Mouse (Mus musculus): ENCODE results near the gene Fbxo7. TPM values are rescaled to one million over a fixed set of nuclear protein-coding genes. Genes with fewer than 3 reads are reported as not detected.

Gene Fbxo7
- polyA plus RNA-seq, 1 experiment: 81.5 TPM

GRCm38 (mm10) chr10:86034007-86034728 is 12.4 kb downstream of the Fbxo7 start:
- TF ChIP-seq CTCF (conservative IDR thresholded peaks at IDR 0.05; ENCODE audit: insufficient read depth, insufficient read length, low read depth, low read length) (no peak), POLR2A (IDR thresholded peaks at IDR 0.05; ENCODE audit: low read depth, low read length) (no peak)
- H3K4me3 ChIP-seq (ENCODE audit: insufficient read depth, low read depth, low read length): no peak overlapping the region
- 51% methylated on average over 2 of the region's 2 CpGs for WGBS
- H3K36me3 ChIP-seq (ENCODE audit: control insufficient read depth, insufficient read depth, low read length): peaks cover 4% of the 10 kb centered on the region; the same call in 1 of the 2 replicates
- DNase-seq: no peak
- H3K27me3 ChIP-seq (replicated peaks; ENCODE audit: control insufficient read depth, insufficient read depth, low read length): no peaks in the 10 kb centered on the region
- H3K27ac ChIP-seq (ENCODE audit: insufficient read depth, low read depth, low read length): no peak overlapping the region
- H3K4me1 ChIP-seq (ENCODE audit: control insufficient read depth, insufficient read depth, low read length): no peaks in the 10 kb centered on the region

GRCm38 (mm10) chr10:86043651-86044050 is 21.9 kb downstream of the Fbxo7 start:
- Histone ChIP-seq H3K4me1 (ENCODE audit: control insufficient read depth, insufficient read depth, low read length) (no peaks in the 10 kb centered on the region; the same call in 1 of the 2 replicates), H3K27me3 (replicated peaks; ENCODE audit: control insufficient read depth, insufficient read depth, low read length) (no peaks in the 10 kb centered on the region), H3K36me3 (ENCODE audit: control insufficient read depth, insufficient read depth, low read length) (peaks cover 13% of the 10 kb centered on the region), H3K27ac (ENCODE audit: insufficient read depth, low read depth, low read length) (no peak overlapping the region), H3K4me3 (ENCODE audit: insufficient read depth, low read depth, low read length) (no peak overlapping the region)
- TF ChIP-seq CTCF (conservative IDR thresholded peaks at IDR 0.05; ENCODE audit: insufficient read depth, insufficient read length, low read depth, low read length) (no peak), POLR2A (IDR thresholded peaks at IDR 0.05; ENCODE audit: low read depth, low read length) (no peak)
- DNase-seq: no peak
- WGBS: 79% methylated on average over 4 of the region's 4 CpGs

- no peaks in the 10 kb centered on the region for H3K27me3 ChIP-seq (replicated peaks; ENCODE audit: control insufficient read depth, insufficient read depth, low read length)
- peak; percentile 78 for DNase-seq
- H3K4me3 ChIP-seq (ENCODE audit: insufficient read depth, low read depth, low read length): no peak overlapping the region
- TF ChIP-seq CTCF (conservative IDR thresholded peaks at IDR 0.05; ENCODE audit: insufficient read depth, insufficient read length, low read depth, low read length) (no peak), POLR2A (IDR thresholded peaks at IDR 0.05; ENCODE audit: low read depth, low read length) (no peak)
- no peaks in the 10 kb centered on the region; the same call in 1 of the 2 replicates for H3K4me1 ChIP-seq (ENCODE audit: control insufficient read depth, insufficient read depth, low read length)
- 58% methylated on average over 8 of the region's 8 CpGs for WGBS
- H3K36me3 ChIP-seq (ENCODE audit: control insufficient read depth, insufficient read depth, low read length): peaks cover 12% of the 10 kb centered on the region
- peak overlapping the region; percentile 11; the same call in 1 of the 2 replicates for H3K27ac ChIP-seq (ENCODE audit: insufficient read depth, low read depth, low read length)
Measured at GRCm38 (mm10) chr10:86044066-86044465, 22.3 kb downstream of the Fbxo7 start.

GRCm38 (mm10) chr10:86046371-86046770 is 24.6 kb downstream of the Fbxo7 start:
- Histone ChIP-seq H3K4me3 (ENCODE audit: insufficient read depth, low read depth, low read length) (no peak overlapping the region), H3K36me3 (ENCODE audit: control insufficient read depth, insufficient read depth, low read length) (peaks cover 12% of the 10 kb centered on the region), H3K4me1 (ENCODE audit: control insufficient read depth, insufficient read depth, low read length) (peaks cover 3% of the 10 kb centered on the region; the same call in 1 of the 2 replicates), H3K27me3 (replicated peaks; ENCODE audit: control insufficient read depth, insufficient read depth, low read length) (no peaks in the 10 kb centered on the region), H3K27ac (ENCODE audit: insufficient read depth, low read depth, low read length) (no peak overlapping the region)
- 91% methylated on average over 1 of the region's 1 CpGs for WGBS
- no peak for DNase-seq
- TF ChIP-seq CTCF (conservative IDR thresholded peaks at IDR 0.05; ENCODE audit: insufficient read depth, insufficient read length, low read depth, low read length) (no peak), POLR2A (IDR thresholded peaks at IDR 0.05; ENCODE audit: low read depth, low read length) (no peak)

- Histone ChIP-seq H3K27ac (ENCODE audit: insufficient read depth, low read depth, low read length) (no peak overlapping the region), H3K4me3 (ENCODE audit: insufficient read depth, low read depth, low read length) (no peak overlapping the region), H3K4me1 (ENCODE audit: control insufficient read depth, insufficient read depth, low read length) (peaks cover 3% of the 10 kb centered on the region; the same call in 1 of the 2 replicates), H3K27me3 (replicated peaks; ENCODE audit: control insufficient read depth, insufficient read depth, low read length) (no peaks in the 10 kb centered on the region), H3K36me3 (ENCODE audit: control insufficient read depth, insufficient read depth, low read length) (peaks cover 9% of the 10 kb centered on the region)
- no peak for TF ChIP-seq CTCF (conservative IDR thresholded peaks at IDR 0.05; ENCODE audit: insufficient read depth, insufficient read length, low read depth, low read length)
- TF ChIP-seq POLR2A (IDR thresholded peaks at IDR 0.05; ENCODE audit: low read depth, low read length): no peak
- no peak for DNase-seq
- 94% methylated on average over 9 of the region's 9 CpGs for WGBS
Measured at GRCm38 (mm10) chr10:86047786-86048185, 26.0 kb downstream of the Fbxo7 start.

GRCm38 (mm10) chr10:86050522-86050921 is 28.8 kb downstream of the Fbxo7 start:
- Histone ChIP-seq H3K4me1 (ENCODE audit: control insufficient read depth, insufficient read depth, low read length) (peaks cover 6% of the 10 kb centered on the region; the same call in 1 of the 2 replicates), H3K27ac (ENCODE audit: insufficient read depth, low read depth, low read length) (peak overlapping the region; percentile 62), H3K36me3 (ENCODE audit: control insufficient read depth, insufficient read depth, low read length) (peaks cover 4% of the 10 kb centered on the region), H3K4me3 (ENCODE audit: insufficient read depth, low read depth, low read length) (no peak overlapping the region), H3K27me3 (replicated peaks; ENCODE audit: control insufficient read depth, insufficient read depth, low read length) (no peaks in the 10 kb centered on the region)
- DNase-seq: peak; percentile 73
- 25% methylated on average over 2 of the region's 2 CpGs for WGBS
- no peak for TF ChIP-seq CTCF (conservative IDR thresholded peaks at IDR 0.05; ENCODE audit: insufficient read depth, insufficient read length, low read depth, low read length)
- TF ChIP-seq POLR2A (IDR thresholded peaks at IDR 0.05; ENCODE audit: low read depth, low read length): no peak

GRCm38 (mm10) chr10:86052818-86053522 is 31.2 kb downstream of the Fbxo7 start:
- Histone ChIP-seq H3K27ac (ENCODE audit: insufficient read depth, low read depth, low read length) (peak overlapping the region; percentile 43; the same call in 1 of the 2 replicates), H3K27me3 (replicated peaks; ENCODE audit: control insufficient read depth, insufficient read depth, low read length) (no peaks in the 10 kb centered on the region), H3K36me3 (ENCODE audit: control insufficient read depth, insufficient read depth, low read length) (no peaks in the 10 kb centered on the region), H3K4me1 (ENCODE audit: control insufficient read depth, insufficient read depth, low read length) (peaks cover 12% of the 10 kb centered on the region; the same call in 1 of the 2 replicates), H3K4me3 (ENCODE audit: insufficient read depth, low read depth, low read length) (no peak overlapping the region)
- TF ChIP-seq CTCF (conservative IDR thresholded peaks at IDR 0.05; ENCODE audit: insufficient read depth, insufficient read length, low read depth, low read length): no peak
- TF ChIP-seq POLR2A (IDR thresholded peaks at IDR 0.05; ENCODE audit: low read depth, low read length): no peak
- no peak for DNase-seq
- WGBS: 80% methylated on average over 10 of the region's 10 CpGs
